Mouse (Mus musculus) embryonic facial prominence, embryonic 14.5 days (tissue): ENCODE results near the gene Ptpn21. TPM values are rescaled to one million over a fixed set of nuclear protein-coding genes. Genes with fewer than 3 reads are reported as not detected.
A peak's percentile ranks its signal among the peaks of the same experiment; 100 is the strongest.

Experiments
- ATAC-seq: fragments of 200-750 bp; cut with Nextera tagmentation; 2 replicates; pipeline ENCODE4 v1.8.0; 2017; ENCODE audit warnings: low read depth, moderate number of reproducible peaks, moderate TSS enrichment
- DNase-seq: peaks from one replicate; pipeline ENCODE4 v3.0.0-alpha.2; 2015; ENCODE audit warnings: low spot score
- H3K27ac ChIP-seq: fragments of 300-500 bp; sonication (generic); replicated peaks from 2 replicates; pipeline ENCODE4 v1.5.1; 2014; ENCODE audit warnings: low read depth, mild to moderate bottlenecking, low read length, moderate library complexity
- H3K27me3 ChIP-seq: fragments of 300-500 bp; sonication (generic); replicated peaks from 2 replicates; pipeline ENCODE4 v1.6.1; 2014; ENCODE audit warnings: low read length; ENCODE audit not compliant: control insufficient read depth, insufficient read depth
- H3K36me3 ChIP-seq: fragments of 300-500 bp; sonication (generic); 2 replicates; pipeline ENCODE4 v1.6.1; 2014; ENCODE audit warnings: low read length, mixed read lengths; ENCODE audit not compliant: control insufficient read depth, insufficient read depth
- H3K4me1 ChIP-seq: fragments of 300-500 bp; sonication (generic); 2 replicates; pipeline ENCODE4 v1.6.1; 2014; ENCODE audit warnings: antibody characterized with exemption, low read length; ENCODE audit not compliant: control insufficient read depth, insufficient read depth
- H3K4me2 ChIP-seq: fragments of 300-500 bp; sonication (generic); 2 replicates; pipeline ENCODE4 v1.6.1; 2014; ENCODE audit warnings: low read depth, mild to moderate bottlenecking, low read length, moderate library complexity, mixed read lengths
- H3K4me3 ChIP-seq: fragments of 300-500 bp; sonication (generic); 2 replicates; pipeline ENCODE4 v1.5.1; 2014; ENCODE audit warnings: low read depth, mild to moderate bottlenecking, low read length
- H3K9ac ChIP-seq: fragments of 300-500 bp; sonication (generic); 2 replicates; pipeline ENCODE4 v1.6.1; 2014; ENCODE audit warnings: low read depth, mild to moderate bottlenecking, low read length, moderate library complexity, mixed read lengths
- H3K9me3 ChIP-seq: fragments of 300-500 bp; sonication (generic); 2 replicates; pipeline ENCODE4 v1.6.1; 2016; ENCODE audit warnings: low read length; ENCODE audit not compliant: control insufficient read depth
- WGBS: fragments of 180-500 bp; shearing (Covaris S2); extraction: QIAGEN DNeasy Blood & Tissue Kit; methylation state at CpG from one replicate; pipeline ENCODE4 v1.1.7; 2014; 5-methylcytosine and 5-hydroxymethylcytosine counted together
- polyA plus RNA-seq: library from polyadenylated mRNA; unstranded; fragments of >200 nt; fragmentation: Nextera tagmentation; extraction: Ambion mirVana; gene quantifications from 2 replicates; pipeline ENCODE4 v1.2.1, GENCODE M21; 2014

Gene Ptpn21
- polyA plus RNA-seq, 1 experiment from 2014 or later, result 11.7 TPM

DNA sequence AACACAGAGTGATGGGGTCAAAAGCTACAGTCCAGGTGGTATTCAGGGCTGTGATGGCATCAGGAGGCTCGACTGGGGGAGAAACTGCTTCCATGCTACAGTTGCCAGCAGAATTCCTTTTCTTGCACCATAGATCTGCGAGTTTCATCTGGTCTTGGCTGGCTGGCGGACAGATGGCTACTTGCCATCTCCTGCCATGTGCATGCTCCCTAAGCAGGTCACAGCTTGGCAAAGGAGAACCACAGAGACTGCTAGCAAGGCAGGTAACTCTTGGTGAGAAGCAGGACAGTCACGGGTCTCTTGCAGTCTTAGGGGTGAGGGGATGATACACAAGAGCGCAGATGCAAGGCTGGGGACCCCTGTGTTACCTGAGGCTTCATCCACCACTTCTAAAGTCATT, 67.3 kb downstream of the Ptpn21 start:
- Histone ChIP-seq H3K9ac (no peak overlapping the region), H3K9me3 (no peaks in the 10 kb centered on the region), H3K4me3 (no peak overlapping the region), H3K27ac (no peak overlapping the region), H3K36me3 (no peaks in the 10 kb centered on the region), H3K4me2 (no peak overlapping the region), H3K27me3 (no peaks in the 10 kb centered on the region), H3K4me1 (no peaks in the 10 kb centered on the region)
- no peak for DNase-seq
- 90% methylated on average over 5 of the region's 5 CpGs for WGBS
- no peak for ATAC-seq

DNA sequence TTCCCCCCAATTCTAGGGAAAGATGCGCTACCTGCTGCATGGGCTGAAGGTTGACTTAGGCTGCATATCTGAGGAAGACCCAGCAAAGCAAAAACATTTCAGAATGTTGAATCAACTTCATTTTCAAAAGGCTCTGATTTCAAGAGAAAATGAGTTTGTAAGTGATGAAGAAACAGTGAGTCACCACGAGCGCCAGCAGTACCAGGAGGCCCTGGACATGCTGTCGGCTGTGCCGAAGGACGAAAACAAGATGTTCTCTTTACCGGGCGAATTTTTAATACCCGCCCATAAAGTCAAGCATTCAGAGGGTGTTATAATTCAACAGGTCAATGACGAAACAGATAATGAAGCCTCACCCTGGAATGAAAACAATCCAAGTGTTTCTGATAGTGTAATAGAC, 68.1 kb downstream of the Ptpn21 start:
- no peak overlapping the region for H3K9ac ChIP-seq
- no peak overlapping the region for H3K4me2 ChIP-seq
- no peak overlapping the region for H3K27ac ChIP-seq
- H3K4me3 ChIP-seq, result no peak overlapping the region
- ATAC-seq (no peak), DNase-seq (no peak)
- H3K4me1 ChIP-seq, result no peaks in the 10 kb centered on the region
- no peaks in the 10 kb centered on the region for H3K36me3 ChIP-seq
- no peaks in the 10 kb centered on the region for H3K27me3 ChIP-seq
- 89% methylated on average over 10 of the region's 10 CpGs for WGBS
- no peaks in the 10 kb centered on the region for H3K9me3 ChIP-seq

DNA sequence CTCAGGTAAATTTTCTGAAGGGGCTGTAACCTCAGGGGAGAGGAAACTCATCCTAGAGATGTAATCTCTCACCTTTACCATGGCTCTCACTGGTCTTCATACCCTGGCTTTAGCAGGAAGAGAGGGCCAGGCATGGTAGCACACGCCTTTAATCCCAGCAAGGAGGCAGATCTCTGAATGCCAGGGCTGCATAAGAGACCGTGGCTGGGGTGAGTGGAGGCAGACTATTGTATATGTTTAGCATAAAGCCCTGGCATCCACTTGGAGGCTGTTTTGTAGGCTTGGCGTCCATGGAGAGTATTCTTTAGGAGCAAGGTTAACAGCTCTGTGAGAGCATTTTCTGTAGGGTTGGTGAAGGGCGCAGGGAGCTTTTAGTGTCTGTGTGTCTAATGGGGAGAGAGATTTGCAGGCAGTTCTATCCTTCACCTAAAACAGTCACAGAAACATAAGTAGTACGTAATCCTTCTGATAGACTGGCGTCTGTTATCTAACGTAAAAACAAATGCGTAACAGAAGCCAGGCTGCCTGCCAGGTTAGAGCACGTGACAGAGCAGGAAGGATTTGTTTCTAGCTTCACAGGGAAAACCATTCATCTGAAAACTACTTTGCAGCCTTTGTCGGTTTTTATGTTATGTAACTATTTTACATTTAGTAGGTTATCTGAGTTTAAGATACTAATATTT, 68.9 kb downstream of the Ptpn21 start:
- Histone ChIP-seq H3K27ac (no peak overlapping the region), H3K27me3 (no peaks in the 10 kb centered on the region), H3K36me3 (no peaks in the 10 kb centered on the region), H3K9me3 (no peaks in the 10 kb centered on the region), H3K9ac (no peak overlapping the region), H3K4me3 (no peak overlapping the region), H3K4me1 (no peaks in the 10 kb centered on the region), H3K4me2 (no peak overlapping the region)
- WGBS, result 51% methylated on average over 10 of the region's 10 CpGs
- 0 out of 2 replicates have a peak, but pooled peaks have one; percentile 53 for ATAC-seq
- DNase-seq, result peak; percentile 74

DNA sequence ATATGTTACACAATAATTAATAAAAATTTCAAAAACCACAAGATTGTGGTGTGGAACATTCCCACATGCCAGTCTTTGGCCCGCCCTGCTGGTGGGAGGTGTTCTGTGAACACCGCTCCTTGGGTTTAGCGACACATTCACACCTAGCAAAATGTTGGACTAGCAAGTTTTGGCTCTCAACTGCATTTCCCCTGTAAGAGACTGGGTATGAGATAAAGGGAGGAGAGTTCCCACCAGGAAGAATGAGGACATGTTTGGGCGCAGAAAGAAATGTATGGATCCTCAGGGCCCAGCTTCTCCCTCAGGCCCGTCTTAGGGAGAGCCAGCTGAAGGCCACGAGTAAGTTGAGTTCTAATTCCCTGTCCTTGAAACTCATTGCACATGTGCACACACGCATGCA, 74.6 kb downstream of the Ptpn21 start:
- 85% methylated on average over 7 of the region's 7 CpGs for whole genome bisulfite sequencing
- H3K36me3 ChIP-seq, result peaks cover 6% of the 10 kb centered on the region; the same call in 1 of the 2 replicates
- no peaks in the 10 kb centered on the region for H3K4me1 ChIP-seq
- no peak overlapping the region for H3K9ac ChIP-seq
- no peak for DNase-seq
- no peaks in the 10 kb centered on the region for H3K9me3 ChIP-seq
- no peaks in the 10 kb centered on the region for H3K27me3 ChIP-seq
- H3K4me3 ChIP-seq, result no peak overlapping the region
- H3K27ac ChIP-seq, result no peak overlapping the region
- no peak for ATAC-seq
- H3K4me2 ChIP-seq, result no peak overlapping the region

DNA sequence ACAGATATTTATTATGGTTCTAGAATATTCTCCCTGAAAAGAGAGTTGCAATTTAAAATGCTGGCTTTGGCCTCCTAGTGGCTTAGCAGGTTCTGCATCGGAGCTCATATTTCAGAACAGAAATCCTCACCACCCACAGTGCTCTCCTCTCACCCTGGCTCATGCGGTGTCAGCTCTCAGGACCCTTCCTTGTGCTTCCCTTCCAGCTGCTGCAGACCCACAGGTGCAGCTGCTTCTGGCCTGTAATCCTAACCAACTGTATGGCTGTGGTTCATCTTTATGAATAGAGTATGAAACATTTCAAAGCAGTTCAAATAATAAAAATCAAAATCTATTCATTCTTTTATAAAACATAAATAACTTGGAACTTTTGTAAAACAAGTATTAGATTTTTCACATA, 80.3 kb downstream of the Ptpn21 start:
- H3K27me3 ChIP-seq, result no peaks in the 10 kb centered on the region
- peaks cover 14% of the 10 kb centered on the region for H3K36me3 ChIP-seq
- 0 out of 2 replicates have a peak, but pooled peaks cover 4% of the 10 kb centered on the region for H3K9me3 ChIP-seq
- no peak overlapping the region for H3K4me3 ChIP-seq
- no peaks in the 10 kb centered on the region for H3K4me1 ChIP-seq
- no peak overlapping the region for H3K27ac ChIP-seq
- DNase-seq (peak; percentile 62), ATAC-seq (peak; percentile 71; the same call in 1 of the 2 replicates)
- H3K9ac ChIP-seq, result no peak overlapping the region
- H3K4me2 ChIP-seq, result no peak overlapping the region
- WGBS, result 58% methylated on average over 2 of the region's 2 CpGs

DNA sequence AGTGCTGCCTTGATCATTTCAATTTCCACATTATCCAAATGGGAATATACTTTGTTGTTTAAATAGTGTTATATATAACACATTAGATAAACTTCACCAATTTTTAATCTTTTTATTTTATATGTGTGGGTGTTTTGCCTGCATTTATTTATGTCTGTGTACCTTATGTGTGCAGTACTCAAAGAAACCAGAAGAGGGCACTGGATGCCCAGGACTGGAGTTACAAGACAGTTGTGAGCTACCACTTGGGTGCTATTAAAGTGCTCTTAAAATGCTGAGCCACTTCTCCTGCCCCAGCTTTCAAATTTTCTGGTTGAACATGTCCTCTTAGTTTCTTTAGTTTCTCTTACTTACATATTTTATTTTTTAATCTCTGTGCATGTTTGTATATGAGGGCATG, 92.4 kb downstream of the Ptpn21 start:
- H3K9ac ChIP-seq, result no peak overlapping the region
- no peak overlapping the region for H3K4me3 ChIP-seq
- H3K27me3 ChIP-seq, result no peaks in the 10 kb centered on the region
- no peak overlapping the region for H3K4me2 ChIP-seq
- no peak overlapping the region for H3K27ac ChIP-seq
- ATAC-seq (no peak), DNase-seq (no peak)
- H3K36me3 ChIP-seq, result 0 out of 2 replicates have a peak, but pooled peaks cover 4% of the 10 kb centered on the region
- H3K4me1 ChIP-seq, result no peaks in the 10 kb centered on the region
- no peaks in the 10 kb centered on the region for H3K9me3 ChIP-seq

DNA sequence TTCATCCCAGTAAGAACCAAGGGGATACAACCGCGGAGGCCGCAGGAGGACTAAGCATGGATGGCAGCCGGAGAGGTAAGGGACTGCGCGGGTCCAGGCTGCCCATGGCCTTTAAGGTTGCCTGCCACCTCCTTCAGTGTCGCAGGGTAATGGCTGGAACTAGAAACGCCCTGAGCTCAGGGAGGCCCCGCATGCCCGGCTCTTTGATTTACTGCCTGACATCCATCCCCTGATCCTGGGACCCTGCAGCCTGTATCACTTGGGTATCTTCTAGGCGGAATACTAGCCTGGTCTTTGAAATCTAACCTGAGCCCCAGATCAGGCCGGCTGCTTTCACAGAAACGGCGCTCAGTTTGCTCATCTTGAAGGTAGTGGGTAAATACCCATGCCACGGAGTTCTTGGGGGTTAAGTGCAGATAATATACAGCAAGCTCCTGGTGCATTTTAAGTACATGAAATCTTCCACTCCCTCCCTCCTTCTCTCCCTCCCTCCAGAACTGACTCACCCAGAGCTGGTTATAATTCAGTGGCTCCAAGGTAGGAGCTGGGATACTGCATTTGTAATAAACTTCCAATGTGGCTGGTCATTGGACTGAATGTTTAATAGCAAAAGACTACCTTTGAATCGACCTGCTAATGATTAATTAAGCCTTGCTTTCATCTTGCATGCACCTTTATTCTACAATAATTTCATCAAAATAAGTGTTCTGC, 108.8 kb downstream of the Ptpn21 start:
- WGBS, result 2% methylated on average over 12 of the region's 16 CpGs
- Histone ChIP-seq H3K27ac (no peak overlapping the region), H3K9ac (peak overlapping the region; percentile 82), H3K4me3 (peak overlapping the region; percentile 85), H3K36me3 (0 out of 2 replicates have a peak, but pooled peaks cover 4% of the 10 kb centered on the region), H3K27me3 (no peaks in the 10 kb centered on the region), H3K9me3 (peaks cover 4% of the 10 kb centered on the region; the same call in 1 of the 2 replicates), H3K4me2 (peak overlapping the region; percentile 70), H3K4me1 (no peaks in the 10 kb centered on the region)
- ATAC-seq, result peak; percentile 84
- no peak for DNase-seq

DNA sequence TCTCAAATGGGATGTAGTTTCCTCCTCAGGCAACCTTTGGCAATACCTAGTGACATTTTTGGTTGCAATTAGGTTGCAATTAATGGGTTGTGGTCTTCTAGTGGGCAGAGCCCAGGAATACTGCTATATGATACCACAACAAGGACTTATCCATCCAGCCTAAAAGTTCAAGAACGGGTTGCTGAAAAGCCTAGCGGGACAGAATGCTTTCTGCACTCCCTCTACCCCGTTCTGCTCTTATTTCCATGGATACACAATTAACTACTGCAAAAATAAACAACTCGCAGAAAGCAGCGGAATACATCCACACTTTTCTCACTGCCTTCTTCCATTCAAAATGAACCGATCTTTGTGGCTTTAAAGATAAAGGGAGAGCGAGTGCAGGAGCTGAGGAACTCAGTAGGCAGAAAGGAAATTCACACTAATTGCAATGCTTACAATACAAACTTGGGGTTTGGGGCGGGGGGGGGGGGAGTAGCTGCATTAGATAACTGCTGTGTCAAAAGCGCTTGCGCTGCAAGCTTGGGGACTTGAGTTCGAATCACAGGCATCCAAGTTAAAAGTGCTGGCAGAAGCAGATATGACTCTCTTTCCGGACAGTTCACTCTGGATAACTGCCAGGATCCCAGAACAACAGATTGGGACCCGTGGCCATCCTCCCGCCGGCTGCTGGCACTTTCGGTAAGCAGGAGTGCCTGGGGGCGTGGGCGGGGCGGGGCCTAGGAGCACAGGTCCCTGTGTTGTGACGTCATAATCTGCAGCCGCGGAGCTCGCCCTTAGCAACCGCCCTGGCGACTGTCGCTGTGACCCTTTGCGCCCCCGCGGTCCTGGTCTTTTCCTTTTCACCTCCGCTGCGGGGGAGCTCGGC, 109.6 kb downstream of the Ptpn21 start, which contains the start of gene Spata7:
Gene Spata7 (plus strand): TSS at position 766 of the 868 bp plus-strand sequence.
- no peak within 1 kb of the TSS for H3K27ac ChIP-seq

More for the DNA sequence above, 109.6 kb downstream of the Ptpn21 start, which contains the start of gene Spata7:
- peak within 1 kb of the TSS; percentile 82 for H3K9ac ChIP-seq
- H3K4me3 ChIP-seq, result peak within 1 kb of the TSS; percentile 85
- ATAC-seq (peak; percentile 95), DNase-seq (peak; percentile 93)
- peaks cover 4% of the 10 kb centered on the region; the same call in 1 of the 2 replicates for H3K9me3 ChIP-seq
- 0 out of 2 replicates have a peak, but pooled peaks cover 2% of the 10 kb centered on the region for H3K36me3 ChIP-seq
- peak within 1 kb of the TSS; percentile 70 for H3K4me2 ChIP-seq
- no peaks in the 10 kb centered on the region for H3K4me1 ChIP-seq
- H3K27me3 ChIP-seq, result no peaks in the 10 kb centered on the region
- WGBS, result 3% methylated on average over 23 of the region's 32 CpGs
